Mouse (Mus musculus): Measurements from ENCODE around the gene Man1b1. TPM values are rescaled to one million over a fixed set of nuclear protein-coding genes. Genes with fewer than 3 reads are reported as not detected.

The Man1b1 gene
- polyA plus RNA-seq (2012; rRNA removed), result 11.4 and 14.6 TPM in 2 replicates

GRCm38 (mm10) chr2:25332286-25333160 lies at the start of gene Man1b1:
Gene Man1b1, plus strand, starts transcription at chr2:25332338.
- peak within 1 kb of the TSS; percentile 89 for H3K4me3 ChIP-seq (ENCODE audit: extremely low read depth, insufficient read depth, insufficient read length)
- H3K36me3 ChIP-seq (ENCODE audit: control insufficient read depth, insufficient read depth, low read length), result peaks cover 12% of the 10 kb centered on the region
- WGBS, result under 1% methylated on average over 78 of the region's 78 CpGs
- peaks cover 7% of the 10 kb centered on the region; the same call in 1 of the 2 replicates for H3K4me1 ChIP-seq (ENCODE audit: control insufficient read depth, insufficient read depth, insufficient read length)
- TF ChIP-seq POLR2A (IDR thresholded peaks at IDR 0.05; ENCODE audit: low read depth, low read length) (peak; percentile 63), CTCF (IDR thresholded peaks at IDR 0.05; ENCODE audit: extremely low read depth, insufficient read depth, insufficient read length, insufficient replicate concordance) (no peak; the same call in 1 of the 2 replicates)
- no peaks in the 10 kb centered on the region for H3K27me3 ChIP-seq (ENCODE audit: control insufficient read depth, insufficient read depth, low read length)
- H3K27ac ChIP-seq (ENCODE audit: insufficient read depth, low read length), result peak within 1 kb of the TSS; percentile 84
- DNase-seq (ENCODE audit: low read depth in 1 of 2, low spot score in 2 of 2), result peak; percentile 99

- Histone ChIP-seq H3K4me1 (ENCODE audit: control insufficient read depth, insufficient read depth, insufficient read length) (no peaks in the 10 kb centered on the region), H3K27ac (ENCODE audit: insufficient read depth, low read length) (no peak overlapping the region), H3K27me3 (ENCODE audit: control insufficient read depth, insufficient read depth, low read length) (no peaks in the 10 kb centered on the region), H3K36me3 (ENCODE audit: control insufficient read depth, insufficient read depth, low read length) (peaks cover 23% of the 10 kb centered on the region), H3K4me3 (ENCODE audit: extremely low read depth, insufficient read depth, insufficient read length) (no peak overlapping the region)
- WGBS, result 90% methylated on average over 2 of the region's 2 CpGs
- no peak for DNase-seq (ENCODE audit: low read depth in 1 of 2, low spot score in 2 of 2)
- no peak for TF ChIP-seq POLR2A (IDR thresholded peaks at IDR 0.05; ENCODE audit: low read depth, low read length)
- TF ChIP-seq CTCF (IDR thresholded peaks at IDR 0.05; ENCODE audit: extremely low read depth, insufficient read depth, insufficient read length, insufficient replicate concordance), result no peak
These were observed 46.6 kb upstream of the Man1b1 start for GRCm38 (mm10) chr2:25285551-25285950.

- no peak for TF ChIP-seq CTCF (IDR thresholded peaks at IDR 0.05; ENCODE audit: extremely low read depth, insufficient read depth, insufficient read length, insufficient replicate concordance)
- TF ChIP-seq POLR2A (IDR thresholded peaks at IDR 0.05; ENCODE audit: low read depth, low read length), result no peak
- DNase-seq (ENCODE audit: low read depth in 1 of 2, low spot score in 2 of 2), result no peak
- Histone ChIP-seq H3K4me1 (ENCODE audit: control insufficient read depth, insufficient read depth, insufficient read length) (no peaks in the 10 kb centered on the region), H3K27ac (ENCODE audit: insufficient read depth, low read length) (no peak overlapping the region), H3K27me3 (ENCODE audit: control insufficient read depth, insufficient read depth, low read length) (peaks cover 1% of the 10 kb centered on the region; the same call in 1 of the 2 replicates), H3K36me3 (ENCODE audit: control insufficient read depth, insufficient read depth, low read length) (peaks cover 20% of the 10 kb centered on the region), H3K4me3 (ENCODE audit: extremely low read depth, insufficient read depth, insufficient read length) (no peak overlapping the region)
- 70% methylated on average over 1 of the region's 1 CpGs for WGBS
These were observed 45.8 kb upstream of the Man1b1 start for GRCm38 (mm10) chr2:25286314-25286713.

GRCm38 (mm10) chr2:25286837-25287636 lies 45.1 kb upstream of the Man1b1 start:
- DNase-seq (ENCODE audit: low read depth in 1 of 2, low spot score in 2 of 2), result no peak
- H3K36me3 ChIP-seq (ENCODE audit: control insufficient read depth, insufficient read depth, low read length), result peaks cover 19% of the 10 kb centered on the region
- peaks cover 5% of the 10 kb centered on the region for H3K27me3 ChIP-seq (ENCODE audit: control insufficient read depth, insufficient read depth, low read length)
- no peak overlapping the region for H3K4me3 ChIP-seq (ENCODE audit: extremely low read depth, insufficient read depth, insufficient read length)
- TF ChIP-seq POLR2A (IDR thresholded peaks at IDR 0.05; ENCODE audit: low read depth, low read length), result no peak
- TF ChIP-seq CTCF (IDR thresholded peaks at IDR 0.05; ENCODE audit: extremely low read depth, insufficient read depth, insufficient read length, insufficient replicate concordance), result no peak
- no peak overlapping the region for H3K27ac ChIP-seq (ENCODE audit: insufficient read depth, low read length)
- WGBS, result 39% methylated on average over 7 of the region's 7 CpGs
- 0 out of 2 replicates have a peak, but pooled peaks cover 2% of the 10 kb centered on the region for H3K4me1 ChIP-seq (ENCODE audit: control insufficient read depth, insufficient read depth, insufficient read length)

- Histone ChIP-seq H3K27ac (ENCODE audit: insufficient read depth, low read length) (no peak within 1 kb of the TSS), H3K27me3 (ENCODE audit: control insufficient read depth, insufficient read depth, low read length) (peaks cover 9% of the 10 kb centered on the region), H3K4me1 (ENCODE audit: control insufficient read depth, insufficient read depth, insufficient read length) (0 out of 2 replicates have a peak, but pooled peaks cover 3% of the 10 kb centered on the region), H3K36me3 (ENCODE audit: control insufficient read depth, insufficient read depth, low read length) (peaks cover 17% of the 10 kb centered on the region), H3K4me3 (ENCODE audit: extremely low read depth, insufficient read depth, insufficient read length) (no peak within 1 kb of the TSS)
- WGBS, result 90% methylated on average over 6 of the region's 6 CpGs
- no peak for DNase-seq (ENCODE audit: low read depth in 1 of 2, low spot score in 2 of 2)
- TF ChIP-seq CTCF (IDR thresholded peaks at IDR 0.05; ENCODE audit: extremely low read depth, insufficient read depth, insufficient read length, insufficient replicate concordance) (no peak), POLR2A (IDR thresholded peaks at IDR 0.05; ENCODE audit: low read depth, low read length) (no peak)
These were observed 44.0 kb upstream of the Man1b1 start, which contains the start of gene Tmem210 for GRCm38 (mm10) chr2:25287927-25288649. Gene Tmem210, plus strand, starts transcription at chr2:25288145.

GRCm38 (mm10) chr2:25288734-25289345 lies 43.3 kb upstream of the Man1b1 start:
- H3K27me3 ChIP-seq (ENCODE audit: control insufficient read depth, insufficient read depth, low read length), result peaks cover 9% of the 10 kb centered on the region
- no peak overlapping the region for H3K27ac ChIP-seq (ENCODE audit: insufficient read depth, low read length)
- H3K4me1 ChIP-seq (ENCODE audit: control insufficient read depth, insufficient read depth, insufficient read length), result 0 out of 2 replicates have a peak, but pooled peaks cover 3% of the 10 kb centered on the region
- peaks cover 15% of the 10 kb centered on the region for H3K36me3 ChIP-seq (ENCODE audit: control insufficient read depth, insufficient read depth, low read length)
- WGBS, result 80% methylated on average over 7 of the region's 7 CpGs
- H3K4me3 ChIP-seq (ENCODE audit: extremely low read depth, insufficient read depth, insufficient read length), result no peak overlapping the region
- no peak for DNase-seq (ENCODE audit: low read depth in 1 of 2, low spot score in 2 of 2)
- TF ChIP-seq CTCF (IDR thresholded peaks at IDR 0.05; ENCODE audit: extremely low read depth, insufficient read depth, insufficient read length, insufficient replicate concordance), result no peak
- TF ChIP-seq POLR2A (IDR thresholded peaks at IDR 0.05; ENCODE audit: low read depth, low read length), result no peak

Measured in spleen, adult 2 months (tissue).